Mouse (Mus musculus) left cerebral cortex, adult 2 months (tissue): Measurements from ENCODE around the gene Orc2. TPM values are rescaled to one million over a fixed set of nuclear protein-coding genes. Genes with fewer than 3 reads are reported as not detected.

Experiments
- DNase-seq, 2 experiments: peaks; one replicate each; pipeline ENCODE4 v3.0.0; 2021 to 2022; ENCODE audit warnings: low spot score in 2 of 2, mixed read lengths in 1 of 2; ENCODE audit errors: extremely low spot score in 1 of 2
- H3K27ac ChIP-seq: fragments of 200-600 bp; 2 replicates; pipeline ENCODE4 v1.8.1; 2022
- H3K4me3 ChIP-seq: fragments of 200-600 bp; 2 replicates; pipeline ENCODE4 v1.8.1; 2022
- CTCF ChIP-seq: fragments of 200-600 bp; IDR thresholded peaks from 2 replicates; pipeline ENCODE4 v1.8.1; 2022; ENCODE audit warnings: antibody characterized with exemption, mild to moderate bottlenecking, moderate library complexity
- intact Hi-C: fragments of 180-260 bp; cut with DNase I; formaldehyde crosslinking; loops from one replicate; pipeline ENCODE4 v1.15.1; 2025
- total RNA-seq, 2 experiments: library from RNA; stranded (reverse); gene quantifications; 2 replicates each; pipeline ENCODE4 v1.2.3; 2021

Orc2 gene
- total RNA-seq, 2 experiments from 2014 or later, result 29.1 to 30.2 TPM

- no peak for DNase-seq
- Histone ChIP-seq H3K27ac (no peak overlapping the region), H3K4me3 (no peak overlapping the region)
- intact Hi-C loops, result no loop called here
- no peak for TF ChIP-seq CTCF
Observed at GRCm38 (mm10) chr1:58463935-58464334, 41.0 kb downstream of the Orc2 start.

GRCm38 (mm10) chr1:58460566-58460965 is 44.3 kb downstream of the Orc2 start:
- intact Hi-C loops, result no loop called here
- H3K27ac ChIP-seq, result no peak overlapping the region
- no peak for DNase-seq
- H3K4me3 ChIP-seq, result no peak overlapping the region
- no peak for TF ChIP-seq CTCF

GRCm38 (mm10) chr1:58458867-58459266 is 46.0 kb downstream of the Orc2 start:
- Histone ChIP-seq H3K4me3 (no peak overlapping the region), H3K27ac (no peak overlapping the region)
- no peak for TF ChIP-seq CTCF
- DNase-seq, result peak in 1 of 2 experiments; percentile 23
- intact Hi-C loops, result no loop called here

- intact Hi-C loops, result no loop called here
- DNase-seq, result no peak
- Histone ChIP-seq H3K4me3 (no peak overlapping the region), H3K27ac (no peak overlapping the region)
- TF ChIP-seq CTCF, result no peak
Observed at GRCm38 (mm10) chr1:58458175-58458574, 46.7 kb downstream of the Orc2 start.

GRCm38 (mm10) chr1:58454316-58454715 is 50.6 kb downstream of the Orc2 start:
- no peak for DNase-seq
- intact Hi-C loops, result no loop called here
- no peak for TF ChIP-seq CTCF
- Histone ChIP-seq H3K4me3 (no peak overlapping the region), H3K27ac (no peak overlapping the region)

- no peak overlapping the region for H3K27ac ChIP-seq
- H3K4me3 ChIP-seq, result no peak overlapping the region
- intact Hi-C loops, result loop anchor here (5.0 to 10.0 kb wide), 2 partner anchors 526 to 1649 kb away; partner anchors contain the start of genes Carf, Stradb, Trak2 and Wdr12
- no peak for DNase-seq
- TF ChIP-seq CTCF, result no peak; the same call in 1 of the 2 replicates
Observed at GRCm38 (mm10) chr1:58448396-58448795, 56.5 kb downstream of the Orc2 start.

GRCm38 (mm10) chr1:58447766-58448165 is 57.1 kb downstream of the Orc2 start:
- Histone ChIP-seq H3K27ac (no peak overlapping the region), H3K4me3 (no peak overlapping the region)
- DNase-seq, result no peak
- intact Hi-C loops, result loop anchor here (5.0 to 10.0 kb wide), 2 partner anchors 527 to 1650 kb away; partner anchors contain the start of genes Carf, Stradb, Trak2 and Wdr12
- no peak for TF ChIP-seq CTCF

- H3K4me3 ChIP-seq, result peak overlapping the region; percentile 80
- no peak for DNase-seq
- intact Hi-C loops, result loop anchor here (1.0 to 10.0 kb wide), 4 partner anchors 23 to 1651 kb away; partner anchors contain the start of genes Carf, Orc2, Stradb and Trak2
- H3K27ac ChIP-seq, result peak overlapping the region; percentile 80
- TF ChIP-seq CTCF, result no peak
Observed at GRCm38 (mm10) chr1:58445861-58446260, 59.0 kb downstream of the Orc2 start.

- Histone ChIP-seq H3K27ac (peak within 1 kb of the TSS; percentile 80), H3K4me3 (peak within 1 kb of the TSS; percentile 80)
- intact Hi-C loops, result loop anchor here (1.0 to 10.0 kb wide), 4 partner anchors 22 to 1652 kb away; partner anchors contain the start of genes Carf, Orc2, Stradb and Trak2
- DNase-seq, result peak; percentile 80 to 85
- TF ChIP-seq CTCF, result peak; percentile 1
Observed at GRCm38 (mm10) chr1:58445143-58445722, 59.7 kb downstream of the Orc2 start, which contains the start of the genes Nif3l1 and Ppil3. Gene Nif3l1 (plus strand): TSS chr1:58445151. Gene Ppil3 (minus strand): TSS chr1:58445486.

GRCm38 (mm10) chr1:58444691-58445090 is 60.2 kb downstream of the Orc2 start:
- TF ChIP-seq CTCF, result no peak
- no peak for DNase-seq
- Histone ChIP-seq H3K27ac (peak overlapping the region; percentile 80; the same call in 1 of the 2 replicates), H3K4me3 (peak overlapping the region; percentile 80)
- intact Hi-C loops, result loop anchor here (1.0 to 10.0 kb wide), 4 partner anchors 21 to 1653 kb away; partner anchors contain the start of genes Carf, Orc2, Stradb and Trak2

- no peak overlapping the region for H3K4me3 ChIP-seq
- no peak for TF ChIP-seq CTCF
- H3K27ac ChIP-seq, result no peak overlapping the region
- no peak for DNase-seq
- intact Hi-C loops, result no loop called here
Observed at GRCm38 (mm10) chr1:58424551-58424950, 80.4 kb downstream of the Orc2 start.

- intact Hi-C loops, result loop anchor here (1.0 kb wide), 1 partner anchor 22 kb away; the partner anchor contains the start of genes Nif3l1 and Ppil3
- Histone ChIP-seq H3K4me3 (peak within 1 kb of the TSS; percentile 99), H3K27ac (peak within 1 kb of the TSS; percentile 99)
- TF ChIP-seq CTCF, result no peak
- peak; percentile 96 to 98 for DNase-seq
Observed at GRCm38 (mm10) chr1:58423371-58424248, 81.3 kb downstream of the Orc2 start, which contains the start of gene Clk1. Gene Clk1 (minus strand): TSS chr1:58424066.
